Mouse (Mus musculus): ENCODE measurements at regions not wholly inside any gene's neighbourhood (a gene's known extent, or its start where the extent isn't known, plus 50 kb on each side); places are given as distances from the start of the nearest gene placed in this dataset.

DNA sequence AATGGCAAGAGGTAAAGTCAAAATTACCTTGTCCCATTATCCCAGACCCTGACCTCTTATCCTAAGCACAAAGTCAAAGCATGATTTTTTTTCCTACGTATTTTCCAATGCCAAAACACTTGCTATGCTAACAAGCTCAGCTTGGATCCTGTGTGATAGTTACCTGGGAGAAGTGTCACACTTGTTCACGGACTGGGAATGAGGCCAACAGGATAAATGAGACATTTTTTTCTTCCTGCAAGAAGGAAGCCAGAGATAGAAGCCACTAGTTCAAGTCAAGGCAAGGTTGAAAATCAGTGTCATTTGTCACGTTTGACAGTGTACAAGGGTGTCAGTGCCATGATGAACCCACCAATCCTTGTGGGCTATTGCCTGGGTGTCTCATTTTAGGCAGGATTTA lies 189.8 kb upstream of the Tas2r119 start:
- H3K4me1 ChIP-seq (ENCODE audit: control insufficient read depth in 1 of 2, insufficient read depth in 2 of 2): no peaks in the 10 kb centered on the region
- no peaks in the 10 kb centered on the region for H3K36me3 ChIP-seq (replicated peaks in 1 of 2; ENCODE audit: control insufficient read depth in 1 of 2, insufficient read depth in 1 of 2, low read length in 1 of 2)
- no peaks in the 10 kb centered on the region for H3K27me3 ChIP-seq (replicated peaks)
- dilution Hi-C loops (cut with MboI; ENCODE audit: extremely low pct_ligation_motif_present, extremely low pct_unique_long_range_greater_than_20kb, low sequenced_read_pairs): no loop called here
- H3K27ac ChIP-seq (ENCODE audit: insufficient read depth, low read depth): no peak overlapping the region
- no peak overlapping the region for H3K4me3 ChIP-seq (replicated peaks in 1 of 3; ENCODE audit: low read depth in 2 of 3, low read length in 2 of 3, poor library complexity in 1 of 3)
- H3K79me2 ChIP-seq (replicated peaks; ENCODE audit: control insufficient read depth, extremely low read depth, insufficient read depth, poor library complexity, severe bottlenecking): no peaks in the 10 kb centered on the region
- H3K9ac ChIP-seq (ENCODE audit: insufficient read depth, low read depth): no peak overlapping the region
- no peaks in the 10 kb centered on the region for H3K9me3 ChIP-seq (replicated peaks; ENCODE audit: low read length)
- H3K4me2 ChIP-seq (ENCODE audit: insufficient read depth, low read depth, poor library complexity, severe bottlenecking): no peak overlapping the region
- in situ Hi-C loops (cut with MboI; ENCODE audit: low pct_ligation_motif_present, low pct_unique_long_range_greater_than_20kb, low sequenced_read_pairs): no loop called here
- no peak for DNase-seq (ENCODE audit: extremely low read depth)
- no peak for TF ChIP-seq ETS1 (conservative IDR thresholded peaks at IDR 0.05; ENCODE audit: low read depth, low read length)
- TF ChIP-seq MAZ (IDR thresholded peaks at IDR 0.05; ENCODE audit: low read depth, low read length): no peak
- no peak for TF ChIP-seq IRF4 (IDR thresholded peaks at IDR 0.05; ENCODE audit: low read depth, low read length)
- TF ChIP-seq NRF1 (IDR thresholded peaks at IDR 0.05; ENCODE audit: low read depth, low read length): no peak
- no peak for TF ChIP-seq TBP (conservative IDR thresholded peaks at IDR 0.05; ENCODE audit: low read depth, low read length)
- no peak for TF ChIP-seq PAX5 (IDR thresholded peaks at IDR 0.05; ENCODE audit: low read length)
- no peak for TF ChIP-seq UBTF (IDR thresholded peaks at IDR 0.05; ENCODE audit: low read depth, low read length)
- no peak for TF ChIP-seq MAX (IDR thresholded peaks at IDR 0.05; ENCODE audit: low read length)
- TF ChIP-seq RCOR1 (conservative IDR thresholded peaks at IDR 0.05; ENCODE audit: low read depth, low read length): no peak
- no peak for TF ChIP-seq E2F4 (IDR thresholded peaks at IDR 0.05; ENCODE audit: insufficient replicate concordance, low read depth, low read length)
- no peak for TF ChIP-seq GABPA (IDR thresholded peaks at IDR 0.05; ENCODE audit: insufficient replicate concordance, low read depth, low read length)
- TF ChIP-seq HCFC1 (IDR thresholded peaks at IDR 0.05; ENCODE audit: low read depth, low read length): no peak
- TF ChIP-seq POLR2AphosphoS2 (IDR thresholded peaks at IDR 0.05; ENCODE audit: low read depth, low read length): no peak
- TF ChIP-seq CHD2 (IDR thresholded peaks at IDR 0.05; ENCODE audit: low read length): no peak
- no peak for TF ChIP-seq BHLHE40 (IDR thresholded peaks at IDR 0.05; ENCODE audit: low read depth, low read length)
- TF ChIP-seq ZC3H11A (IDR thresholded peaks at IDR 0.05; ENCODE audit: low read depth, low read length): no peak
- no peak for TF ChIP-seq ZKSCAN1 (IDR thresholded peaks at IDR 0.05; ENCODE audit: borderline replicate concordance, low read depth, low read length)
- no peak for TF ChIP-seq ZNF384 (IDR thresholded peaks at IDR 0.05; ENCODE audit: low read depth, low read length)

DNA sequence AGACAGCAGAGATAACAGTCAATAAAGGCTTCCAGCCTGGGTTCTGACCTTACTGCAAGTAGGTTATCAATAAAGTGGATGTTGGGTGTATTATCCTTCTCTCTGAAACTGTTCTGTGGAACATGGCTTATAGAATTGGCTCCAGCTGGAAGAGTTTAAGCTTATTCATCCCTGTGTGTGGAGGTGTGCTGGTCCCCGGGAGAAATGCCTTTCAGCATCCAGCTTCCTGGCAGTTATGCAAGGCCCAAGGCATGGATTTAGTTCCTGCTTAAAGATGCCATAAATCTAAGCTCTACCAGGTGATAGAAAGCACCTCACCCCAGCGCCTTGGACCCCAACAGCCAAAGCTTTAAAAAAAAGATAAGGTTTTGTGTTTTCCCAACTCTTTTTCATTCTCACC lies 188.0 kb upstream of the Tas2r119 start:
- dilution Hi-C loops (cut with MboI; ENCODE audit: extremely low pct_ligation_motif_present, extremely low pct_unique_long_range_greater_than_20kb, low sequenced_read_pairs): no loop called here
- no peak overlapping the region for H3K4me2 ChIP-seq (ENCODE audit: insufficient read depth, low read depth, poor library complexity, severe bottlenecking)
- DNase-seq (ENCODE audit: extremely low read depth): no peak
- no peaks in the 10 kb centered on the region for H3K4me1 ChIP-seq (ENCODE audit: control insufficient read depth in 1 of 2, insufficient read depth in 2 of 2)
- no peak overlapping the region for H3K9ac ChIP-seq (ENCODE audit: insufficient read depth, low read depth)
- no peak overlapping the region for H3K27ac ChIP-seq (ENCODE audit: insufficient read depth, low read depth)
- no peaks in the 10 kb centered on the region for H3K27me3 ChIP-seq (replicated peaks)
- H3K79me2 ChIP-seq (replicated peaks; ENCODE audit: control insufficient read depth, extremely low read depth, insufficient read depth, poor library complexity, severe bottlenecking): no peaks in the 10 kb centered on the region
- H3K36me3 ChIP-seq (replicated peaks in 1 of 2; ENCODE audit: control insufficient read depth in 1 of 2, insufficient read depth in 1 of 2, low read length in 1 of 2): no peaks in the 10 kb centered on the region
- no peaks in the 10 kb centered on the region for H3K9me3 ChIP-seq (replicated peaks; ENCODE audit: low read length)
- TF ChIP-seq POLR2AphosphoS2 (IDR thresholded peaks at IDR 0.05; ENCODE audit: low read depth, low read length) (no peak), BHLHE40 (IDR thresholded peaks at IDR 0.05; ENCODE audit: low read depth, low read length) (no peak)
- no peak overlapping the region for H3K4me3 ChIP-seq (replicated peaks in 1 of 3; ENCODE audit: low read depth in 2 of 3, low read length in 2 of 3, poor library complexity in 1 of 3)
- in situ Hi-C loops (cut with MboI; ENCODE audit: low pct_ligation_motif_present, low pct_unique_long_range_greater_than_20kb, low sequenced_read_pairs): no loop called here

Data from CH12.LX (cell line).